Mouse (Mus musculus): ENCODE data around the gene Brf1.

DNA sequence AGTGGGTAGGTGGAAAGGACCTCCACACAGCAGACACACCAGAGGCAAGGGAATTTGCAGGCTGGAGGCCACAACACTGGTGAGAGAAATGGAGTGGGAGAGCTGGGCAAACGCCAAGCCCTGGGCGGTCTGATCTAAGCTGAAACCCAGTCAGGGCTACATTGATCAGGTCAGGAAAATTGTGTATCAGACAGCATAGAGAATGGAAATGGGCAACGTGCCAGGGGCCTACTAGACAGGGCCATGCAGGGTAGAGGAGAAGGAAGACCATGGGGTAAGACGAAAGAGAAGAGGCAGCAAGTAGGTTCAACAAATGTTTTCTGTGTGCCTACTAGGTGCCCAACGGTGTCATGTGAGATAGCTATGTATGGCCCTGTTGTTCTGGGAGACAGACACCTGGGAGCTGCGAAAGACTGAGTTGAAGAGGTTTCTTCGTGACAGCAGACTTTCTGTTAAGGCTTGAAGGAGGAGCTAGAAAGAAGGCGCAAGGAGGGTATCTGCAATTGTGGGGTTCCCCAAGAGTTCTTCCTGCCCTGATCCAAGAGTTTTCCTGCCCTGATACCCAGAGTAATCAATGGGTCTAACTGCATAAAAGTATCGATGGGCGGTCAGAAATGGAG, 59.2 kb downstream of the Brf1 start:
- TF ChIP-seq CTCF (IDR thresholded peaks at IDR 0.05; ENCODE audit: borderline replicate concordance, extremely low read depth, insufficient read depth, insufficient read length): no peak
- no peak for TF ChIP-seq POLR2A (IDR thresholded peaks at IDR 0.05; ENCODE audit: borderline replicate concordance, extremely low read depth, insufficient read depth, insufficient read length, poor library complexity, severe bottlenecking)

Measured in brain, embryonic 14.5 days (tissue).